Mouse (Mus musculus): ENCODE measurements around the gene Pdlim5. TPM values are rescaled to one million over a fixed set of nuclear protein-coding genes. Genes with fewer than 3 reads are reported as not detected.

Pdlim5 gene
- polyA plus RNA-seq, 1 experiment from 2014 or later, result 12.9 TPM

- no peak for ATAC-seq (ENCODE audit: low FRiP score)
- no peaks in the 10 kb centered on the region for H3K9me3 ChIP-seq
- no peak overlapping the region for H3K4me3 ChIP-seq (replicated peaks)
- no peaks in the 10 kb centered on the region for H3K27me3 ChIP-seq
- no peak overlapping the region for H3K27ac ChIP-seq
- H3K4me2 ChIP-seq, result no peak overlapping the region
- no peak overlapping the region for H3K9ac ChIP-seq
- peaks cover 3% of the 10 kb centered on the region; the same call in 1 of the 2 replicates for H3K4me1 ChIP-seq
- 63% methylated on average over 5 of the region's 5 CpGs for WGBS
- H3K36me3 ChIP-seq (replicated peaks), result no peaks in the 10 kb centered on the region
Measured at GRCm38 (mm10) chr3:142237621-142238020, 157.9 kb downstream of the Pdlim5 start.

GRCm38 (mm10) chr3:142233606-142234465 is 161.7 kb downstream of the Pdlim5 start:
- Histone ChIP-seq H3K9me3 (no peaks in the 10 kb centered on the region), H3K36me3 (replicated peaks) (no peaks in the 10 kb centered on the region), H3K4me3 (replicated peaks) (no peak overlapping the region), H3K27ac (no peak overlapping the region), H3K4me1 (peaks cover 3% of the 10 kb centered on the region; the same call in 1 of the 2 replicates), H3K9ac (no peak overlapping the region), H3K27me3 (no peaks in the 10 kb centered on the region), H3K4me2 (no peak overlapping the region)
- peak; percentile 22; the same call in 1 of the 2 replicates for ATAC-seq (ENCODE audit: low FRiP score)
- WGBS, result 82% methylated on average over 16 of the region's 16 CpGs

GRCm38 (mm10) chr3:142228665-142229064 is 166.8 kb downstream of the Pdlim5 start:
- no peaks in the 10 kb centered on the region for H3K4me1 ChIP-seq
- H3K27me3 ChIP-seq, result no peaks in the 10 kb centered on the region
- no peak overlapping the region for H3K27ac ChIP-seq
- H3K9ac ChIP-seq, result no peak overlapping the region
- H3K4me3 ChIP-seq (replicated peaks), result no peak overlapping the region
- H3K36me3 ChIP-seq (replicated peaks), result no peaks in the 10 kb centered on the region
- no peak for ATAC-seq (ENCODE audit: low FRiP score)
- H3K9me3 ChIP-seq, result no peaks in the 10 kb centered on the region
- 89% methylated on average over 7 of the region's 7 CpGs for WGBS
- H3K4me2 ChIP-seq, result no peak overlapping the region

GRCm38 (mm10) chr3:142222471-142223103 is 172.9 kb downstream of the Pdlim5 start:
- no peaks in the 10 kb centered on the region for H3K4me1 ChIP-seq
- H3K36me3 ChIP-seq (replicated peaks), result no peaks in the 10 kb centered on the region
- H3K9me3 ChIP-seq, result no peaks in the 10 kb centered on the region
- 92% methylated on average over 7 of the region's 7 CpGs for WGBS
- H3K4me2 ChIP-seq, result no peak overlapping the region
- H3K27ac ChIP-seq, result no peak overlapping the region
- H3K9ac ChIP-seq, result no peak overlapping the region
- no peak overlapping the region for H3K4me3 ChIP-seq (replicated peaks)
- no peaks in the 10 kb centered on the region for H3K27me3 ChIP-seq
- ATAC-seq (ENCODE audit: low FRiP score), result no peak

GRCm38 (mm10) chr3:142219910-142220309 is 175.6 kb downstream of the Pdlim5 start:
- WGBS, result 92% methylated on average over 9 of the region's 9 CpGs
- H3K27me3 ChIP-seq, result no peaks in the 10 kb centered on the region

GRCm38 (mm10) chr3:142212821-142213220 is 182.7 kb downstream of the Pdlim5 start:
- Histone ChIP-seq H3K9ac (no peak overlapping the region), H3K27ac (no peak overlapping the region), H3K36me3 (replicated peaks) (no peaks in the 10 kb centered on the region), H3K4me3 (replicated peaks) (no peak overlapping the region), H3K27me3 (no peaks in the 10 kb centered on the region), H3K9me3 (no peaks in the 10 kb centered on the region), H3K4me1 (peaks cover 3% of the 10 kb centered on the region; the same call in 1 of the 2 replicates), H3K4me2 (no peak overlapping the region)
- no peak for ATAC-seq (ENCODE audit: low FRiP score)
- WGBS, result 76% methylated on average over 2 of the region's 2 CpGs

More at GRCm38 (mm10) chr3:142219910-142220309, 175.6 kb downstream of the Pdlim5 start:
- Histone ChIP-seq H3K4me1 (no peaks in the 10 kb centered on the region), H3K27ac (no peak overlapping the region), H3K9ac (no peak overlapping the region), H3K36me3 (replicated peaks) (no peaks in the 10 kb centered on the region), H3K4me2 (no peak overlapping the region), H3K9me3 (no peaks in the 10 kb centered on the region), H3K4me3 (replicated peaks) (no peak overlapping the region)
- ATAC-seq (ENCODE audit: low FRiP score), result no peak

- ATAC-seq (ENCODE audit: low FRiP score), result no peak
- 81% methylated on average over 3 of the region's 3 CpGs for WGBS
- Histone ChIP-seq H3K36me3 (replicated peaks) (no peaks in the 10 kb centered on the region), H3K4me2 (no peak overlapping the region), H3K9ac (no peak overlapping the region), H3K27me3 (no peaks in the 10 kb centered on the region), H3K4me3 (replicated peaks) (no peak overlapping the region), H3K4me1 (peaks cover 3% of the 10 kb centered on the region; the same call in 1 of the 2 replicates), H3K9me3 (no peaks in the 10 kb centered on the region), H3K27ac (no peak overlapping the region)
Measured at GRCm38 (mm10) chr3:142212186-142212585, 183.3 kb downstream of the Pdlim5 start.

GRCm38 (mm10) chr3:142209981-142210380 is 185.5 kb downstream of the Pdlim5 start:
- WGBS, result 87% methylated on average over 6 of the region's 6 CpGs
- Histone ChIP-seq H3K36me3 (replicated peaks) (no peaks in the 10 kb centered on the region), H3K4me3 (replicated peaks) (no peak overlapping the region), H3K4me1 (peaks cover 3% of the 10 kb centered on the region; the same call in 1 of the 2 replicates), H3K4me2 (no peak overlapping the region), H3K9me3 (no peaks in the 10 kb centered on the region), H3K27ac (no peak overlapping the region), H3K9ac (no peak overlapping the region), H3K27me3 (no peaks in the 10 kb centered on the region)
- ATAC-seq (ENCODE audit: low FRiP score), result peak; percentile 39; the same call in 1 of the 2 replicates

GRCm38 (mm10) chr3:142209057-142209456 is 186.4 kb downstream of the Pdlim5 start:
- Histone ChIP-seq H3K4me1 (peaks cover 3% of the 10 kb centered on the region; the same call in 1 of the 2 replicates), H3K4me2 (no peak overlapping the region), H3K9ac (no peak overlapping the region), H3K9me3 (no peaks in the 10 kb centered on the region), H3K36me3 (replicated peaks) (no peaks in the 10 kb centered on the region), H3K4me3 (replicated peaks) (no peak overlapping the region), H3K27ac (no peak overlapping the region), H3K27me3 (no peaks in the 10 kb centered on the region)
- 82% methylated on average over 11 of the region's 11 CpGs for WGBS
- ATAC-seq (ENCODE audit: low FRiP score), result no peak

- ATAC-seq (ENCODE audit: low FRiP score), result no peak
- Histone ChIP-seq H3K9me3 (no peaks in the 10 kb centered on the region), H3K4me2 (no peak overlapping the region), H3K4me3 (replicated peaks) (no peak overlapping the region), H3K9ac (no peak overlapping the region), H3K4me1 (peaks cover 3% of the 10 kb centered on the region; the same call in 1 of the 2 replicates), H3K27ac (no peak overlapping the region), H3K36me3 (replicated peaks) (no peaks in the 10 kb centered on the region), H3K27me3 (no peaks in the 10 kb centered on the region)
- whole genome bisulfite sequencing, result 89% methylated on average over 6 of the region's 6 CpGs
Measured at GRCm38 (mm10) chr3:142207488-142207887, 188.0 kb downstream of the Pdlim5 start.

GRCm38 (mm10) chr3:142206316-142206715 is 189.2 kb downstream of the Pdlim5 start:
- Histone ChIP-seq H3K27me3 (no peaks in the 10 kb centered on the region), H3K4me2 (no peak overlapping the region), H3K4me3 (replicated peaks) (no peak overlapping the region), H3K27ac (no peak overlapping the region), H3K36me3 (replicated peaks) (no peaks in the 10 kb centered on the region), H3K4me1 (peaks cover 3% of the 10 kb centered on the region; the same call in 1 of the 2 replicates), H3K9ac (no peak overlapping the region), H3K9me3 (no peaks in the 10 kb centered on the region)
- ATAC-seq (ENCODE audit: low FRiP score), result no peak
- WGBS, result 89% methylated on average over 3 of the region's 3 CpGs

GRCm38 (mm10) chr3:142196142-142196541 is 199.4 kb downstream of the Pdlim5 start:
- H3K4me2 ChIP-seq, result no peak overlapping the region

More at GRCm38 (mm10) chr3:142196142-142196541, 199.4 kb downstream of the Pdlim5 start:
- Histone ChIP-seq H3K27ac (no peak overlapping the region), H3K36me3 (replicated peaks) (no peaks in the 10 kb centered on the region), H3K9ac (no peak overlapping the region), H3K9me3 (no peaks in the 10 kb centered on the region), H3K4me3 (replicated peaks) (no peak overlapping the region), H3K27me3 (no peaks in the 10 kb centered on the region), H3K4me1 (no peaks in the 10 kb centered on the region)
- whole genome bisulfite sequencing, result 85% methylated on average over 8 of the region's 8 CpGs
- ATAC-seq (ENCODE audit: low FRiP score), result no peak
